Mouse (Mus musculus): ENCODE results near the gene Ncoa5.
A peak's percentile ranks its signal among the peaks of the same experiment; 100 is the strongest.

DNA sequence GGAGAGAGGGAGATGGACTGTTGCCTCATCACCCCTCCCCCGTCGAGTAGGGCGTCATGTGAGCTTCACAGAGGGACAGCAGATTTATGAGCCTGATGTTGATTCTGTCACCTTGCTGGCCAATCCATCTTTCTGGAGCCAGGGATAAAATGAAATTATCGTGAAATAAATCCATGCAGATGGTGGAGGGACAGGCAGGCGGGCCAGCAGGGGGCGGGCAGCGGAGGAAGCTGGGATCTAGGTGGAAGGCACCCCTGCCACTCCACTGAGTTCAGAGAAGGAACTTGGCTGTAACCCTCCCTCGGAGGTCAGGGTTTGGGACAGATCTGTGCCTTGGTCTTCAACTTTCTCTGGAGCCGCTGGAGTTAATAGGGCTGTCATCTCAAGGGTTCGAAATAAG lies 43.9 kb upstream of the Ncoa5 start:
- peak; percentile 56 for TF ChIP-seq CTCF (IDR thresholded peaks at IDR 0.05)
- TF ChIP-seq EP300 (IDR thresholded peaks at IDR 0.05), result no peak

Data from lung, postnatal 0 days (tissue).